Mouse (Mus musculus) cortical plate, adult 2 months (tissue): ENCODE data around the gene Espl1.

ENCODE experiments used
- CTCF ChIP-seq: fragments of 200-500 bp; IDR thresholded peaks from 2 replicates; pipeline ENCODE4 v1.5.1; 2011; ENCODE audit warnings: mild to moderate bottlenecking, control low read depth, low read length; ENCODE audit not compliant: insufficient read depth; ENCODE audit errors: extremely low read depth
- POLR2A ChIP-seq: fragments of 200-500 bp; IDR thresholded peaks from 2 replicates; pipeline ENCODE4 v1.6.1; 2011; ENCODE audit warnings: mild to moderate bottlenecking, low read length, control low read depth; ENCODE audit not compliant: insufficient read depth; ENCODE audit errors: extremely low read depth

- no peak for TF ChIP-seq POLR2A
- no peak for TF ChIP-seq CTCF
Measured at GRCm38 (mm10) chr15:102271441-102271840, 24.6 kb upstream of the Espl1 start.
